Mouse (Mus musculus): ENCODE measurements at regions not wholly inside any gene's neighbourhood (a gene's known extent, or its start where the extent isn't known, plus 50 kb on each side); places are given as distances from the start of the nearest gene placed in this dataset.

- no peaks in the 10 kb centered on the region for H3K9me3 ChIP-seq (ENCODE audit: control insufficient read depth, low read length)
- no peaks in the 10 kb centered on the region for H3K36me3 ChIP-seq (ENCODE audit: control insufficient read depth)
- no peak overlapping the region for H3K4me3 ChIP-seq (replicated peaks)
- no peaks in the 10 kb centered on the region for H3K27me3 ChIP-seq (ENCODE audit: control insufficient read depth)
- TF ChIP-seq GATA1 (IDR thresholded peaks at IDR 0.05; ENCODE audit: low read length) (no peak), TAL1 (IDR thresholded peaks at IDR 0.05; ENCODE audit: low read length) (no peak)
- no peaks in the 10 kb centered on the region for H3K4me1 ChIP-seq (ENCODE audit: control insufficient read depth)
Observed at GRCm38 (mm10) chr17:4779017-4779416, 215.1 kb upstream of the Arid1b start.

- Histone ChIP-seq H3K9me3 (ENCODE audit: control insufficient read depth, low read length) (no peaks in the 10 kb centered on the region), H3K4me3 (replicated peaks) (no peak overlapping the region), H3K4me1 (ENCODE audit: control insufficient read depth) (no peaks in the 10 kb centered on the region), H3K27me3 (ENCODE audit: control insufficient read depth) (no peaks in the 10 kb centered on the region), H3K36me3 (ENCODE audit: control insufficient read depth) (no peaks in the 10 kb centered on the region)
- TF ChIP-seq TAL1 (IDR thresholded peaks at IDR 0.05; ENCODE audit: low read length) (no peak), GATA1 (IDR thresholded peaks at IDR 0.05; ENCODE audit: low read length) (no peak)
Observed at GRCm38 (mm10) chr17:4781586-4781985, 212.5 kb upstream of the Arid1b start.

DNA sequence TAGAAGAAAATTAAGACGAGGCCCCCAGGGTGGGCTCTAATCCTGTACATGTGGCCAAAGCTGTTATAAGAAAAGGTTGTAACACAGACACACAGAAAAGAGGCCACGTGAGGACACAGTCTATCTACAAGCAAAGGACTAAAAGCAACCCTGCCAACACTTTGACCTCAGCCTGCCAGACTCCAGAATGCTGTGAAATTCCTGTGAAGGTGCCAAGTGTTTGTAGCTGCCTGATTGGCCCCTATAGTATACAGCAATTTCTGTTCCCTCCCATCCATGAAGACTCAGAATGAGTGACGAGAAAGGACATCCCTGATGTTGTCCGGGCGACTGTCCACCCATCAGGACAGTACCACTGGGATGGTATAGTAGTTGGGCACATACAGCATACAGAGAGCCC, 209.8 kb upstream of the Arid1b start:
- H3K36me3 ChIP-seq (ENCODE audit: control insufficient read depth), result no peaks in the 10 kb centered on the region
- H3K27me3 ChIP-seq (ENCODE audit: control insufficient read depth), result no peaks in the 10 kb centered on the region
- no peaks in the 10 kb centered on the region for H3K9me3 ChIP-seq (ENCODE audit: control insufficient read depth, low read length)
- no peaks in the 10 kb centered on the region for H3K4me1 ChIP-seq (ENCODE audit: control insufficient read depth)
- TF ChIP-seq TAL1 (IDR thresholded peaks at IDR 0.05; ENCODE audit: low read length) (no peak), GATA1 (IDR thresholded peaks at IDR 0.05; ENCODE audit: low read length) (no peak)
- H3K4me3 ChIP-seq (replicated peaks), result no peak overlapping the region

DNA sequence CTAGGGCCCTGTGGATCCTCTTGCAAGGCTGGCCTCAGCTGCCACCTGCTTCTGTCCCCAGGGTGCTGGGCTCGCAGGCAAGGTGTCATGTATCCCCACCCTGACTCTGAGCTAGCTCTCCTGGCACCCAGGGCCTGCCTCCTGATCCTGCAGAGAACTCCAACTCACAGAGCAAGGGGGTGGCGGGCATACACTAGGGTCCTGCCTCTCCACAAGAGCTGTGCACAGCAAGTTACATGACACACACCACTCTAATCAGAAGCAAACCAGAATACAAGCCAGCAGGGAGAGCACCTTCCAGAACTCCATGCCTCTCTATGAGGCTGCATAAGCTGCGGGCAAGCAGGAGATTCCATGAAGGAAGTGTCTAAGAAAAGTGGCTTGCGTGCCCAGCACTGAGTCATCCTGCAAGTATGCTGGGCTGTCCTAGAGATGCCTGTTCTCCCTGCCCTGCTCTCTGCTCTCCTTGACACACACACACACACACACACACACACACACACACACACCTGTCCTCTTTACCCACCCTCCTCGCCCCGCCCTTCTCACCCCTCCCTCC, 208.8 kb upstream of the Arid1b start:
- H3K36me3 ChIP-seq (ENCODE audit: control insufficient read depth), result no peaks in the 10 kb centered on the region
- no peaks in the 10 kb centered on the region for H3K9me3 ChIP-seq (ENCODE audit: control insufficient read depth, low read length)
- no peak overlapping the region for H3K4me3 ChIP-seq (replicated peaks)
- H3K4me1 ChIP-seq (ENCODE audit: control insufficient read depth), result no peaks in the 10 kb centered on the region
- TF ChIP-seq TAL1 (IDR thresholded peaks at IDR 0.05; ENCODE audit: low read length) (no peak), GATA1 (IDR thresholded peaks at IDR 0.05; ENCODE audit: low read length) (no peak)
- H3K27me3 ChIP-seq (ENCODE audit: control insufficient read depth), result no peaks in the 10 kb centered on the region

DNA sequence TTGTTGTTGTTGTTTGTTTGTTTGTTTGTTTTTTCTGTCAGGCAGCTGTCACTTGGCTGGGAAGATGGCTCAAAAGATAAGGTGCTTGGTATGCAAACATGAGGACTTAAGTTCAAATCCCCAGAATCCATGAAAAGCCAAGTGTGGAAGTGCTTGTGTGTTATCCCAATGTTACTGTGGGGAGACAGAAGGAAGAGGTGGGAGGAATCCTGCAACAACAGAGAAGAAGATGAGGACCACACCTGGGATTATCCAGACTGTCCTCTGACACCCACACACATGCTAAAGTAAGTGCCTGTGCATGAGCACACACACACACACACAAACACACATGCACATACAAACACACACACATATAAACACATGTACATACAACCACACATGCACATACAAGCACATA, 207.6 kb upstream of the Arid1b start:
- Histone ChIP-seq H3K4me3 (replicated peaks) (no peak overlapping the region), H3K9me3 (ENCODE audit: control insufficient read depth, low read length) (no peaks in the 10 kb centered on the region), H3K27me3 (ENCODE audit: control insufficient read depth) (no peaks in the 10 kb centered on the region), H3K4me1 (ENCODE audit: control insufficient read depth) (no peaks in the 10 kb centered on the region), H3K36me3 (ENCODE audit: control insufficient read depth) (no peaks in the 10 kb centered on the region)
- no peak for TF ChIP-seq TAL1 (IDR thresholded peaks at IDR 0.05; ENCODE audit: low read length)
- TF ChIP-seq GATA1 (IDR thresholded peaks at IDR 0.05; ENCODE audit: low read length), result no peak

- Histone ChIP-seq H3K9me3 (ENCODE audit: control insufficient read depth, low read length) (no peaks in the 10 kb centered on the region), H3K4me1 (ENCODE audit: control insufficient read depth) (no peaks in the 10 kb centered on the region), H3K27me3 (ENCODE audit: control insufficient read depth) (no peaks in the 10 kb centered on the region), H3K36me3 (ENCODE audit: control insufficient read depth) (no peaks in the 10 kb centered on the region), H3K4me3 (replicated peaks) (no peak overlapping the region)
- TF ChIP-seq GATA1 (IDR thresholded peaks at IDR 0.05; ENCODE audit: low read length) (no peak), TAL1 (IDR thresholded peaks at IDR 0.05; ENCODE audit: low read length) (no peak)
Observed at GRCm38 (mm10) chr17:4791873-4792272, 202.3 kb upstream of the Arid1b start.

GRCm38 (mm10) chr17:4796241-4796640, 197.9 kb upstream of the Arid1b start:
- Histone ChIP-seq H3K4me1 (ENCODE audit: control insufficient read depth) (no peaks in the 10 kb centered on the region), H3K4me3 (replicated peaks) (no peak overlapping the region), H3K36me3 (ENCODE audit: control insufficient read depth) (no peaks in the 10 kb centered on the region), H3K9me3 (ENCODE audit: control insufficient read depth, low read length) (no peaks in the 10 kb centered on the region), H3K27me3 (ENCODE audit: control insufficient read depth) (no peaks in the 10 kb centered on the region)
- TF ChIP-seq TAL1 (IDR thresholded peaks at IDR 0.05; ENCODE audit: low read length) (no peak), GATA1 (IDR thresholded peaks at IDR 0.05; ENCODE audit: low read length) (no peak)

DNA sequence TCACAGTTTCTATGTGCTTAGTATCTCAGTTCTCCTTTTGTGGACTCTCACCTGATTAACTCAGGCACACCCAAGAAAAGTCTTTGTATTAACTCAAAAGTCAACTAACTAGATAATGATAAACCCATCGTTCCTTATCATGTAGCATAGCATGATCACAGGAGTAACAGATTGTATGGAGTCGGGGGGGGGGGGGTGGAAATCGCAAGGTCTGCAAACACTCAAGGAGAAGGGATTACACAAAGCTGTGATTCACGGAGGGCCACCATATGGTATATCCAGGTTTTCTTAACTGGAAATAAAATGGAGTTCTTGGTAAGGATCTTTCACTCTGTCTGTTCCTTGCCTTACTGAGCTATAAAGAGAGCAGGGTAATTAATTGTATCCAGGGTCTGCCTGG, 190.1 kb upstream of the Arid1b start:
- no peaks in the 10 kb centered on the region for H3K36me3 ChIP-seq (ENCODE audit: control insufficient read depth)
- no peaks in the 10 kb centered on the region for H3K4me1 ChIP-seq (ENCODE audit: control insufficient read depth)
- no peaks in the 10 kb centered on the region for H3K9me3 ChIP-seq (ENCODE audit: control insufficient read depth, low read length)
- H3K4me3 ChIP-seq (replicated peaks), result no peak overlapping the region
- no peaks in the 10 kb centered on the region for H3K27me3 ChIP-seq (ENCODE audit: control insufficient read depth)
- TF ChIP-seq TAL1 (IDR thresholded peaks at IDR 0.05; ENCODE audit: low read length), result no peak
- TF ChIP-seq GATA1 (IDR thresholded peaks at IDR 0.05; ENCODE audit: low read length), result no peak

- Histone ChIP-seq H3K36me3 (ENCODE audit: control insufficient read depth) (no peaks in the 10 kb centered on the region), H3K27me3 (ENCODE audit: control insufficient read depth) (no peaks in the 10 kb centered on the region), H3K4me1 (ENCODE audit: control insufficient read depth) (no peaks in the 10 kb centered on the region), H3K4me3 (replicated peaks) (no peak overlapping the region), H3K9me3 (ENCODE audit: control insufficient read depth, low read length) (no peaks in the 10 kb centered on the region)
- TF ChIP-seq TAL1 (IDR thresholded peaks at IDR 0.05; ENCODE audit: low read length) (no peak), GATA1 (IDR thresholded peaks at IDR 0.05; ENCODE audit: low read length) (no peak)
Observed at GRCm38 (mm10) chr17:4806051-4806450, 188.1 kb upstream of the Arid1b start.

- TF ChIP-seq GATA1 (IDR thresholded peaks at IDR 0.05; ENCODE audit: low read length), result no peak
- no peak for TF ChIP-seq TAL1 (IDR thresholded peaks at IDR 0.05; ENCODE audit: low read length)
- Histone ChIP-seq H3K4me1 (ENCODE audit: control insufficient read depth) (no peaks in the 10 kb centered on the region), H3K36me3 (ENCODE audit: control insufficient read depth) (no peaks in the 10 kb centered on the region), H3K4me3 (replicated peaks) (no peak overlapping the region), H3K27me3 (ENCODE audit: control insufficient read depth) (no peaks in the 10 kb centered on the region), H3K9me3 (ENCODE audit: control insufficient read depth, low read length) (no peaks in the 10 kb centered on the region)
Observed at GRCm38 (mm10) chr17:4808926-4809325, 185.2 kb upstream of the Arid1b start.
